Mouse (Mus musculus): ENCODE results near the gene Eps15l1. TPM values are rescaled to one million over a fixed set of nuclear protein-coding genes. Genes with fewer than 3 reads are reported as not detected.

Eps15l1 gene
- polyA plus RNA-seq, 1 experiment from 2014 or later, result 47.4 TPM

DNA sequence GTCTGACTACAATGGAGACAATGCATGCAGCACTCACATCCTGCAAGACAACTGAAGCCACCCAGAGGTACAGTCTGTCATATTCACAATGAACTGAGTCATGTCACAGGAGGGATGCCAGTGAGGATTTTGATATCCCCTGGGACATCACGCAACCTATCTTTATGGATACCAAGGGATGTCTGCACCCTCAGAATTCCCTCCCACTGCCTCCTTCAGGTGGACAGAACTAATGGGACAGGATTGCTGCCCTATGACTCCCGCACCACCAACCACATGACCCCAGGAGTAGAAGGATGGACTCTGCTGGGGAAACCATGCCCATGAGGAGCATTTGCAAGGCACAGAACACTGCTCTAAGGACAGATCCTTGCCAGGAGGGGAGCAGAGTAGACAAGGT is 54.8 kb downstream of the Eps15l1 start:
- Histone ChIP-seq H3K4me3 (no peak overlapping the region), H3K27me3 (replicated peaks) (no peaks in the 10 kb centered on the region), H3K36me3 (peaks cover 93% of the 10 kb centered on the region), H3K27ac (ENCODE audit: poor library complexity, severe bottlenecking) (no peak overlapping the region), H3K4me2 (no peak overlapping the region), H3K4me1 (replicated peaks) (peaks cover 8% of the 10 kb centered on the region), H3K9me3 (replicated peaks) (no peaks in the 10 kb centered on the region), H3K9ac (no peak overlapping the region)
- ATAC-seq (ENCODE audit: insufficient number of reproducible peaks, low FRiP score), result no peak
- 95% methylated on average over 2 of the region's 2 CpGs for WGBS

- no peak overlapping the region for H3K9ac ChIP-seq
- peaks cover 92% of the 10 kb centered on the region for H3K36me3 ChIP-seq
- peak; percentile 54; the same call in 1 of the 2 replicates for ATAC-seq (ENCODE audit: insufficient number of reproducible peaks, low FRiP score)
- no peak overlapping the region for H3K4me2 ChIP-seq
- H3K27ac ChIP-seq (ENCODE audit: poor library complexity, severe bottlenecking), result no peak overlapping the region
- H3K4me1 ChIP-seq (replicated peaks), result peaks cover 8% of the 10 kb centered on the region
- 21% methylated on average over 3 of the region's 3 CpGs for WGBS
- H3K9me3 ChIP-seq (replicated peaks), result no peaks in the 10 kb centered on the region
- H3K27me3 ChIP-seq (replicated peaks), result no peaks in the 10 kb centered on the region
- H3K4me3 ChIP-seq, result no peak overlapping the region
Observed at GRCm38 (mm10) chr8:72365826-72366225, 55.4 kb downstream of the Eps15l1 start.

- no peak overlapping the region for H3K4me2 ChIP-seq
- no peak for ATAC-seq (ENCODE audit: insufficient number of reproducible peaks, low FRiP score)
- peaks cover 89% of the 10 kb centered on the region for H3K36me3 ChIP-seq
- no peak overlapping the region for H3K9ac ChIP-seq
- peaks cover 8% of the 10 kb centered on the region for H3K4me1 ChIP-seq (replicated peaks)
- H3K9me3 ChIP-seq (replicated peaks), result no peaks in the 10 kb centered on the region
- no peak overlapping the region for H3K27ac ChIP-seq (ENCODE audit: poor library complexity, severe bottlenecking)
- 89% methylated on average over 2 of the region's 2 CpGs for WGBS
- no peak overlapping the region for H3K4me3 ChIP-seq
- H3K27me3 ChIP-seq (replicated peaks), result no peaks in the 10 kb centered on the region
Observed at GRCm38 (mm10) chr8:72365016-72365415, 56.2 kb downstream of the Eps15l1 start.

GRCm38 (mm10) chr8:72363457-72363856 is 57.8 kb downstream of the Eps15l1 start:
- Histone ChIP-seq H3K27me3 (replicated peaks) (no peaks in the 10 kb centered on the region), H3K9ac (no peak overlapping the region), H3K4me2 (no peak overlapping the region), H3K36me3 (peaks cover 89% of the 10 kb centered on the region), H3K4me1 (replicated peaks) (peaks cover 8% of the 10 kb centered on the region), H3K4me3 (no peak overlapping the region), H3K9me3 (replicated peaks) (no peaks in the 10 kb centered on the region), H3K27ac (ENCODE audit: poor library complexity, severe bottlenecking) (no peak overlapping the region)
- WGBS, result 69% methylated on average over 7 of the region's 7 CpGs
- no peak for ATAC-seq (ENCODE audit: insufficient number of reproducible peaks, low FRiP score)

GRCm38 (mm10) chr8:72362754-72363153 is 58.5 kb downstream of the Eps15l1 start:
- no peak overlapping the region for H3K4me2 ChIP-seq
- no peak overlapping the region for H3K9ac ChIP-seq
- H3K4me1 ChIP-seq (replicated peaks), result peaks cover 8% of the 10 kb centered on the region
- no peaks in the 10 kb centered on the region for H3K9me3 ChIP-seq (replicated peaks)
- H3K27ac ChIP-seq (ENCODE audit: poor library complexity, severe bottlenecking), result no peak overlapping the region
- no peaks in the 10 kb centered on the region for H3K27me3 ChIP-seq (replicated peaks)
- H3K4me3 ChIP-seq, result no peak overlapping the region
- 94% methylated on average over 4 of the region's 4 CpGs for WGBS
- H3K36me3 ChIP-seq, result peaks cover 89% of the 10 kb centered on the region
- no peak for ATAC-seq (ENCODE audit: insufficient number of reproducible peaks, low FRiP score)

- H3K36me3 ChIP-seq, result peaks cover 93% of the 10 kb centered on the region
- no peak overlapping the region for H3K4me2 ChIP-seq
- H3K4me1 ChIP-seq (replicated peaks), result peaks cover 15% of the 10 kb centered on the region
- ATAC-seq (ENCODE audit: insufficient number of reproducible peaks, low FRiP score), result no peak
- H3K27ac ChIP-seq (ENCODE audit: poor library complexity, severe bottlenecking), result no peak overlapping the region
- H3K27me3 ChIP-seq (replicated peaks), result no peaks in the 10 kb centered on the region
- H3K4me3 ChIP-seq, result no peak overlapping the region
- no peak overlapping the region for H3K9ac ChIP-seq
- H3K9me3 ChIP-seq (replicated peaks), result no peaks in the 10 kb centered on the region
Observed at GRCm38 (mm10) chr8:72360162-72360561, 61.1 kb downstream of the Eps15l1 start.

DNA sequence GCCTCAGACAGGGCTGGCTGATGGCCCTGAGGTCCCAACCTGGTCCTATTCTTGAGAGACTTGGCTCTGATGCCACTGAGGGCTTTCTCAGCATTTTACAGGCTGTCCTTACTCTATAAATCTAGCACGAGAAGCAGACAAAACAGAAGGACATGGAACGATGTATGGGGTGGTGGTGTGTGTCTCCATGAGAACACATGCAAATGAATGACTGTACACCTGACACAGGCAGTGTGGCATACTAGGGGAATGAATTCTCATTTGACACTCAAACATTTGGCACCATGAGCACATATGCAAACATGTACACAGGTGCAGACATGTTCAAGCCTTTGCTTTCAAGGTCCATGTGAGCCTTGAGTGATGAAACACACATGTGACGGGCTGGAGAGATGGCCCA is 64.7 kb downstream of the Eps15l1 start:
- no peak overlapping the region for H3K27ac ChIP-seq (ENCODE audit: poor library complexity, severe bottlenecking)
- H3K4me1 ChIP-seq (replicated peaks), result peaks cover 45% of the 10 kb centered on the region
- H3K36me3 ChIP-seq, result peaks cover 70% of the 10 kb centered on the region
- no peaks in the 10 kb centered on the region for H3K27me3 ChIP-seq (replicated peaks)
- H3K4me2 ChIP-seq, result no peak overlapping the region
- WGBS, result 92% methylated on average over 3 of the region's 3 CpGs
- no peak overlapping the region for H3K4me3 ChIP-seq
- H3K9me3 ChIP-seq (replicated peaks), result no peaks in the 10 kb centered on the region
- no peak overlapping the region for H3K9ac ChIP-seq
- ATAC-seq (ENCODE audit: insufficient number of reproducible peaks, low FRiP score), result no peak

GRCm38 (mm10) chr8:72354272-72354671 is 67.0 kb downstream of the Eps15l1 start:
- H3K9me3 ChIP-seq (replicated peaks), result no peaks in the 10 kb centered on the region
- H3K4me3 ChIP-seq, result no peak overlapping the region
- no peak overlapping the region for H3K4me2 ChIP-seq
- H3K36me3 ChIP-seq, result peaks cover 51% of the 10 kb centered on the region
- H3K4me1 ChIP-seq (replicated peaks), result peaks cover 45% of the 10 kb centered on the region
- H3K27ac ChIP-seq (ENCODE audit: poor library complexity, severe bottlenecking), result peak overlapping the region; percentile 70
- ATAC-seq (ENCODE audit: insufficient number of reproducible peaks, low FRiP score), result peak; percentile 53; the same call in 1 of the 2 replicates
- no peaks in the 10 kb centered on the region for H3K27me3 ChIP-seq (replicated peaks)
- H3K9ac ChIP-seq, result no peak overlapping the region
- WGBS, result 53% methylated on average over 11 of the region's 11 CpGs

DNA sequence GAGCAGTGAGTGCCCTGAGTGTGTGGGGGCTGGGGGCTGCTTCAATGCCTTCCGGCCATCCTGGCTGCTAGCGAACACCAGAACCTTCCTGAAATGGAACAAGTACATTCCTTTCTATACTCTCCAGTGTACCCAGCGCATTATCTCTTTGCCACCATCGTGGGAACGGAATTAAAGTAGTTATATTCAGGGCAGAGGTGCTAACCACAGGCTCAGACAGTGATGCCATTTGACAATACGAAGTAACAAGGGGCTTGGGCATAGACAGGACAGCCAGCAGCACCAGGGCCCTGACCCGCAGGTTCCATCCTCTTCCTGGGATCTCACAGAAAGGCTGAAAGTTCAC is 67.6 kb downstream of the Eps15l1 start:
- Histone ChIP-seq H3K4me2 (no peak overlapping the region), H3K9me3 (replicated peaks) (no peaks in the 10 kb centered on the region), H3K27me3 (replicated peaks) (no peaks in the 10 kb centered on the region), H3K4me3 (no peak overlapping the region), H3K36me3 (peaks cover 45% of the 10 kb centered on the region), H3K4me1 (replicated peaks) (peaks cover 50% of the 10 kb centered on the region), H3K27ac (ENCODE audit: poor library complexity, severe bottlenecking) (peak overlapping the region; percentile 70), H3K9ac (peak overlapping the region; percentile 5)
- WGBS, result 43% methylated on average over 7 of the region's 7 CpGs
- ATAC-seq (ENCODE audit: insufficient number of reproducible peaks, low FRiP score), result peak; percentile 66

DNA sequence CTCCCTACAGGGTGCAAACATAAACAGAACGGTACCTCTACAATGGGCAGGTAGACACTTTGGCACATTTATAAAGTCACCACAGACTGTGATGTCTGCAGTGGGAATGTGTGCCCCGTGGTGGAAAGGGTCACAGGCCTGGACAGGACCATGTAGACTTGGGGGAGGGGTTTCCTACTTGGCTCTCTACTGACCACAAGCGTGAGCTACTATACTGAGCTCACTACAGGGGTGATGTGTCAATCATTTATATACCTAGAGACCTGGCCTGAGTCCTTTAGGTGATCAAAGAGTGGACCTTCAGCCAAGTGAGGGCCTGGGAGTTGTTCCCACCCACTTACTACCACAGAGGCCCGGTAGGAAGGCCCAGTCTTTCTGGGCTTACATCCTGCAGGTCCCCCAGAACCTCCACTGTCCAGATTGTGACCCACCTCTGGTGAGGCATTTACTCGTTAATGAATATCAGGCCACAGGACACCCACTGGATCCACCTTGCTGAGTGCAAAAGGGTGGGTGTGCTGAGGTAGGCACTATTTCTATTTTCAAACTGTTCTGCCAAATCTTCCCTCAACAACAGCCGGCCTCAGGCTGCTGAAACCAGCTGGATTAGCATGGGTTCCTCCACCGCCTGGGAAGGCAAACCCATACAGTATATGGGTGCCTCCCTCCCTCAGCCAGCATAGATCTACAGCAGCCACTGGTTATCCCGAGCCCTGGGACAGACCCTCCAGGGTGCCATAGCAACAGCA is 68.1 kb downstream of the Eps15l1 start:
- Histone ChIP-seq H3K36me3 (peaks cover 44% of the 10 kb centered on the region), H3K4me3 (no peak overlapping the region), H3K9me3 (replicated peaks) (no peaks in the 10 kb centered on the region), H3K27ac (ENCODE audit: poor library complexity, severe bottlenecking) (peak overlapping the region; percentile 70), H3K9ac (peak overlapping the region; percentile 5), H3K4me1 (replicated peaks) (peaks cover 51% of the 10 kb centered on the region), H3K27me3 (replicated peaks) (no peaks in the 10 kb centered on the region), H3K4me2 (no peak overlapping the region)
- no peak for ATAC-seq (ENCODE audit: insufficient number of reproducible peaks, low FRiP score)
- WGBS, result 69% methylated on average over 8 of the region's 8 CpGs

DNA sequence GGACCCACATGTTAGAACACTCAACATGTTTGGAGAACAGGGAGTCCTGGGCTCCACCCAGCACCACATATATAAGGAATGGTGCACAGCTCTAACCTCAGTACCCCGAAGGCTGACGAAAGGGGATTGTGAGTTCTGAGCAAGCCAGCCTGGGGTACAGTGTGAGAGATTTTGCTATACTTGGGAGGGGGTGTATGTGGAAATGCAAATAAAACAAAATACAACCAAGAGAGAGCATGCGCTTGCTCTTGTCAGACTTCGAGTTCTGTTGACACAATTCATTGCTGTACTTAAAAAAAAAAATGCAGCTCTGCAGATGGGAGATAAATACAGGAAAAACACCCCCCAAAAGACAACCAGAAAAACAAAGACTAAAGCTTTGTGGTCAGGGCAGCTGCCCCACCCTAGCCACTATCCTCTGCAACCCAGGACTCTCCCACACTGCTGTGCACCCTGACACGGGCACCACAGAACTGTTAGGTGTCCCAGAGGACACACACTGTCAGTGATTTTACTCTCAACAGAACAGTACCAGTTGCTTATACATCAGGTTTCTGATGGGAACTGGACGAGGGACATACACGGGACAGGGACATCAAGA is 69.8 kb downstream of the Eps15l1 start:
- 79% methylated on average over 7 of the region's 7 CpGs for WGBS
- Histone ChIP-seq H3K27me3 (replicated peaks) (no peaks in the 10 kb centered on the region), H3K27ac (ENCODE audit: poor library complexity, severe bottlenecking) (no peak overlapping the region), H3K4me2 (no peak overlapping the region), H3K36me3 (peaks cover 38% of the 10 kb centered on the region), H3K9ac (no peak overlapping the region), H3K9me3 (replicated peaks) (no peaks in the 10 kb centered on the region), H3K4me3 (no peak overlapping the region), H3K4me1 (replicated peaks) (peaks cover 50% of the 10 kb centered on the region)
- no peak for ATAC-seq (ENCODE audit: insufficient number of reproducible peaks, low FRiP score)

DNA sequence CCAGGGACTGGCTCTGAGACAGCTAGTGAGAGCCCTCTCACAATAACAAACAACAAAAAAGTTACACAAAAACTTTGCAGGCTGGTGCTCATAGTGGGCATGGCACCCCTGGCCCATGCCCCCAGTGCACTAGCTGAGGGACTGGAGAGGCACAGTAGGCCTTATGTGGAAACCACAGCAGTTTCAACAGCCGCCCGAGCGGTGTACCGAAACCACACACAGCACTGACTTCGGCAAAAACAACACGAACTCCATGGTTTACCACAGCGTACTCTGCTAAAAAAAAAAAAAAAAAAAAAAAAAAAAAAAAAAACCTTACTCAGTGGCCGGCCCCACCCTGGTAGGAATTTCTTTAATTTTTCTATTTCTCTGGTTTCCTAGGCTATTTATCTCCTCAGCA is 70.5 kb downstream of the Eps15l1 start:
- H3K27ac ChIP-seq (ENCODE audit: poor library complexity, severe bottlenecking), result no peak overlapping the region
- WGBS, result 93% methylated on average over 8 of the region's 8 CpGs

More for the DNA sequence above, 70.5 kb downstream of the Eps15l1 start:
- no peak overlapping the region for H3K9ac ChIP-seq
- H3K4me3 ChIP-seq, result no peak overlapping the region
- peaks cover 37% of the 10 kb centered on the region for H3K36me3 ChIP-seq
- no peaks in the 10 kb centered on the region for H3K9me3 ChIP-seq (replicated peaks)
- ATAC-seq (ENCODE audit: insufficient number of reproducible peaks, low FRiP score), result no peak
- H3K4me1 ChIP-seq (replicated peaks), result peaks cover 42% of the 10 kb centered on the region
- no peaks in the 10 kb centered on the region for H3K27me3 ChIP-seq (replicated peaks)
- no peak overlapping the region for H3K4me2 ChIP-seq
